8 mouse cellular contexts compared by ENCODE assay signal in genomic region chr11:100425851-100426250, GRCm38 (mm10). TPM values are rescaled to one million over a fixed set of nuclear protein-coding genes. Genes with fewer than 3 reads are reported as not detected.
DNase-seq lines count a peak whose midpoint lies in the region; ATAC-seq lines count a peak whose summit lies in the region.

No protein-coding gene starts in this region.

- H3K27ac ChIP-seq in kidney, embryonic 14.5 days (ENCODE audit: low read depth, low read length): no peak overlapping the region; the same call in 1 of the 2 replicates
- no peak overlapping the region for H3K27ac ChIP-seq in liver, embryonic 12.5 days
- H3K27ac ChIP-seq in neural tube, embryonic 15.5 days (replicated peaks): no peak overlapping the region

- ATAC-seq in kidney, embryonic 14.5 days (ENCODE audit: low FRiP score, low TSS enrichment): no peak
- peak; percentile 77 for ATAC-seq in liver, embryonic 12.5 days
- ATAC-seq in neural tube, embryonic 15.5 days (ENCODE audit: low FRiP score): 0 out of 2 replicates have a peak, but pooled peaks have one; percentile 17

- DNase-seq in 3T3-L1 (ENCODE audit: low read depth, low spot score): peak; percentile 96
- peak; percentile 89 for DNase-seq in MN1 (ENCODE audit: low spot score)
- peak; percentile 87 for DNase-seq in cerebellum, postnatal 10 days
- DNase-seq in heart, adult 9 months (ENCODE audit: low spot score in 2 of 2): peak; percentile 58 to 74
- DNase-seq in thymus, postnatal 25 days: peak; percentile 75

- no peaks in the 10 kb centered on the region for H3K9me3 ChIP-seq in kidney, embryonic 14.5 days (ENCODE audit: control insufficient read depth, low read length)
- no peaks in the 10 kb centered on the region for H3K9me3 ChIP-seq in liver, embryonic 12.5 days (replicated peaks)
- H3K9me3 ChIP-seq in neural tube, embryonic 15.5 days (replicated peaks): no peaks in the 10 kb centered on the region

- peaks cover 6% of the 10 kb centered on the region; the same call in 1 of the 2 replicates for H3K4me1 ChIP-seq in kidney, embryonic 14.5 days (ENCODE audit: control insufficient read depth, insufficient read depth, low read length)
- peaks cover 13% of the 10 kb centered on the region for H3K4me1 ChIP-seq in liver, embryonic 12.5 days
- 0 out of 2 replicates have a peak, but pooled peaks cover 6% of the 10 kb centered on the region for H3K4me1 ChIP-seq in neural tube, embryonic 15.5 days

- no peak overlapping the region for H3K4me2 ChIP-seq in kidney, embryonic 14.5 days (replicated peaks; ENCODE audit: low read depth, low read length)
- H3K4me2 ChIP-seq in liver, embryonic 12.5 days: no peak overlapping the region
- H3K4me2 ChIP-seq in neural tube, embryonic 15.5 days: no peak overlapping the region

- H3K27me3 ChIP-seq in kidney, embryonic 14.5 days (ENCODE audit: control insufficient read depth, insufficient read depth, low read length): no peaks in the 10 kb centered on the region
- H3K27me3 ChIP-seq in liver, embryonic 12.5 days (replicated peaks): no peaks in the 10 kb centered on the region
- no peaks in the 10 kb centered on the region for H3K27me3 ChIP-seq in neural tube, embryonic 15.5 days (replicated peaks)

- H3K4me3 ChIP-seq in kidney, embryonic 14.5 days (ENCODE audit: low read length): no peak overlapping the region
- no peak overlapping the region for H3K4me3 ChIP-seq in liver, embryonic 12.5 days
- H3K4me3 ChIP-seq in neural tube, embryonic 15.5 days (replicated peaks): no peak overlapping the region

- 20% methylated on average over 7 of the region's 7 CpGs for WGBS in kidney, embryonic 14.5 days
- 22% methylated on average over 7 of the region's 7 CpGs for WGBS in liver, embryonic 12.5 days (ENCODE audit: insufficient replicate concordance)
- 38% methylated on average over 7 of the region's 7 CpGs for WGBS in neural tube, embryonic 15.5 days

- H3K36me3 ChIP-seq in kidney, embryonic 14.5 days (ENCODE audit: control insufficient read depth, insufficient read depth, low read length): peaks cover 49% of the 10 kb centered on the region
- H3K36me3 ChIP-seq in liver, embryonic 12.5 days: peaks cover 18% of the 10 kb centered on the region
- peaks cover 15% of the 10 kb centered on the region for H3K36me3 ChIP-seq in neural tube, embryonic 15.5 days

- H3K9ac ChIP-seq in kidney, embryonic 14.5 days (ENCODE audit: low read depth, low read length): peak overlapping the region; percentile 13; the same call in 1 of the 2 replicates
- H3K9ac ChIP-seq in liver, embryonic 12.5 days: no peak overlapping the region
- H3K9ac ChIP-seq in neural tube, embryonic 15.5 days (replicated peaks): no peak overlapping the region

RNA-seq across cellular contexts. Expression of gene Fkbp10, which starts 10.4 kb away (rescaled TPM):
- 75.4 and 113 TPM in 2 replicates for polyA plus RNA-seq in kidney, embryonic 14.5 days (2014; fragmentation: Nextera tagmentation; extraction: Ambion mirVana)
- 20.1 and 23.8 TPM in 2 replicates for polyA plus RNA-seq in liver, embryonic 12.5 days (2016; fragmentation: Nextera tagmentation; extraction: Ambion mirVana)
- polyA plus RNA-seq in neural tube, embryonic 15.5 days (2015; fragmentation: Nextera tagmentation; extraction: Ambion mirVana): 29.8 and 38.9 TPM in 2 replicates

RNA-seq across cellular contexts. Expression of gene P3h4, which starts 11.2 kb away (rescaled TPM):
- polyA plus RNA-seq in kidney, embryonic 14.5 days (2014; fragmentation: Nextera tagmentation; extraction: Ambion mirVana): 59.7 and 63.3 TPM in 2 replicates
- 11.0 and 11.2 TPM in 2 replicates for polyA plus RNA-seq in liver, embryonic 12.5 days (2016; fragmentation: Nextera tagmentation; extraction: Ambion mirVana)
- 24.3 and 24.4 TPM in 2 replicates for polyA plus RNA-seq in neural tube, embryonic 15.5 days (2015; fragmentation: Nextera tagmentation; extraction: Ambion mirVana)

RNA-seq across cellular contexts. Expression of gene Nt5c3b, which starts 15.8 kb away (rescaled TPM):
- 100 and 112 TPM in 2 replicates for polyA plus RNA-seq in kidney, embryonic 14.5 days (2014; fragmentation: Nextera tagmentation; extraction: Ambion mirVana)
- polyA plus RNA-seq in liver, embryonic 12.5 days (2016; fragmentation: Nextera tagmentation; extraction: Ambion mirVana): 38.3 and 38.6 TPM in 2 replicates
- polyA plus RNA-seq in neural tube, embryonic 15.5 days (2015; fragmentation: Nextera tagmentation; extraction: Ambion mirVana): 118 and 121 TPM in 2 replicates

RNA-seq across cellular contexts. Expression of gene Klhl10, which starts 15.9 kb away (rescaled TPM):
- polyA plus RNA-seq in kidney, embryonic 14.5 days (2014; fragmentation: Nextera tagmentation; extraction: Ambion mirVana): 0.61 and 0.68 TPM in 2 replicates
- polyA plus RNA-seq in liver, embryonic 12.5 days (2016; fragmentation: Nextera tagmentation; extraction: Ambion mirVana): 0.12 and 0.32 TPM in 2 replicates
- 0.83 and 0.84 TPM in 2 replicates for polyA plus RNA-seq in neural tube, embryonic 15.5 days (2015; fragmentation: Nextera tagmentation; extraction: Ambion mirVana)

RNA-seq across cellular contexts. Expression of gene Jup, which starts 28.3 kb away (rescaled TPM):
- polyA plus RNA-seq in kidney, embryonic 14.5 days (2014; fragmentation: Nextera tagmentation; extraction: Ambion mirVana): 66.8 and 84.7 TPM in 2 replicates
- 23.9 and 24.3 TPM in 2 replicates for polyA plus RNA-seq in liver, embryonic 12.5 days (2016; fragmentation: Nextera tagmentation; extraction: Ambion mirVana)
- polyA plus RNA-seq in neural tube, embryonic 15.5 days (2015; fragmentation: Nextera tagmentation; extraction: Ambion mirVana): 58.2 and 74.6 TPM in 2 replicates
